Mouse (Mus musculus) C2C12 (cell line): ENCODE data around the gene 4930438A08Rik. TPM values are rescaled to one million over a fixed set of nuclear protein-coding genes. Genes with fewer than 3 reads are reported as not detected.

Experiments
- H3K27me3 ChIP-seq: one replicate; pipeline ENCODE4 v1.6.1; 2011; ENCODE audit not compliant: control insufficient read depth, insufficient read depth, insufficient read length
- H3K36me3 ChIP-seq: one replicate; pipeline ENCODE4 v1.6.1; 2011; ENCODE audit not compliant: control insufficient read depth, insufficient read depth
- H3K4me3 ChIP-seq: one replicate; pipeline ENCODE4 v1.5.1; 2011; ENCODE audit warnings: mild to moderate bottlenecking, control low read depth; ENCODE audit not compliant: poor library complexity, insufficient read depth, severe bottlenecking
- H3K79me2 ChIP-seq: one replicate; pipeline ENCODE4 v1.6.1; 2011; ENCODE audit not compliant: control insufficient read depth, insufficient read depth
- H3K79me3 ChIP-seq: one replicate; pipeline ENCODE4 v1.6.1; 2011; ENCODE audit warnings: low read depth, control low read depth
- H3ac ChIP-seq: one replicate; pipeline ENCODE3; 2011; ENCODE audit warnings: low read depth; ENCODE audit not compliant: control insufficient read depth, insufficient read length
- CEBPB ChIP-seq: IDR thresholded peaks from one replicate; pipeline ENCODE4 v1.6.1; 2011; ENCODE audit warnings: low read depth, mild to moderate bottlenecking, control low read depth, moderate library complexity
- CTCF ChIP-seq: IDR thresholded peaks from one replicate; pipeline ENCODE4 v1.5.1; 2011; ENCODE audit not compliant: control insufficient read depth, insufficient read depth, insufficient read length
- FOSL1 ChIP-seq: IDR thresholded peaks from one replicate; pipeline ENCODE4 v1.8.0; 2011; ENCODE audit warnings: mild to moderate bottlenecking, low read length; ENCODE audit not compliant: poor library complexity, insufficient read depth, severe bottlenecking
- MAX ChIP-seq: IDR thresholded peaks from one replicate; pipeline ENCODE4 v1.6.1; 2011; ENCODE audit warnings: mild to moderate bottlenecking, control low read depth
- MYOD1 ChIP-seq: IDR thresholded peaks from one replicate; pipeline ENCODE4 v1.6.1; 2011; ENCODE audit warnings: low read depth; ENCODE audit not compliant: control insufficient read depth, insufficient read length
- MYOG ChIP-seq: IDR thresholded peaks from one replicate; pipeline ENCODE4 v1.6.1; 2011; ENCODE audit not compliant: control insufficient read depth, insufficient read length; ENCODE audit errors: extremely low read depth
- USF1 ChIP-seq: IDR thresholded peaks from one replicate; pipeline ENCODE4 v1.6.1; 2011; ENCODE audit warnings: low read depth, mild to moderate bottlenecking, control low read depth, moderate library complexity
- polyA plus RNA-seq: library from polyadenylated mRNA; unstranded; fragments of >200 nt; fragmentation: generic; extraction: Trizol; gene quantifications from one replicate; pipeline ENCODE4 v1.2.1, GENCODE M21; 2012; ENCODE audit warnings: missing spikeins

The 4930438A08Rik gene
- polyA plus RNA-seq, 1 experiment = 0.01 TPM

DNA sequence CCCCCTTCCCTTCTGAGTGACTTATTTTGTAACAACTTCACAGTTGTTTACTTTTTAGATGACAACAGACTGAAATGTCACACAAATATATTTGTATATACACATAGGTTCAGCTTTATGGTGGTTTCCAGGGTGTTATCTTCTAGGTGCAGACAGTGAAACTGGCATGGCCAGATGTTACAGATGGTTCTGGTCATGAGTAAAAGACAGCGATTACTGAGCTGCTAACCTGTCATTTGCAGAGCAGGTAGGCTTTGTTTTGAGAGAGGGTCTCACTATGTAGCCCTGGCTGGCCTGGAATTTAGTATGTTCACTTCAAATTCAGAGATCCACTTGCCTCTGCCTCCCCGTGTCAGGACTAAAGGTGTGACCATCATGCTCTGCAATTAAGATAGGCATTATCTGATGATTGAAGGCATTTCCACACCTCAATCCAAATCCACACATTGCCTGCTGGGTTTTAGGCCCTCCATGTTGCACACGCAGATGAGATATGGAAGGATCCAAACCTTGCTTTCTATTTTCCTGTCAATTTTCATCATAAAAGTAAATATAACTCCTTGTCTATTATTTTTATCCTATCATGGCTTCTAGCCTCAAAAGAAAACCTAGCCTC is 50.1 kb downstream of the 4930438A08Rik start:
- H3K36me3 ChIP-seq = peaks cover 21% of the 10 kb centered on the region
- peaks cover 37% of the 10 kb centered on the region for H3K79me3 ChIP-seq
- no peak overlapping the region for H3ac ChIP-seq
- no peak for TF ChIP-seq CEBPB
- TF ChIP-seq MYOG = no peak
- no peak for TF ChIP-seq MAX
- no peak for TF ChIP-seq MYOD1
- TF ChIP-seq CTCF = no peak
- no peak for TF ChIP-seq FOSL1
- no peak for TF ChIP-seq USF1
- H3K79me2 ChIP-seq = peaks cover 60% of the 10 kb centered on the region
- no peaks in the 10 kb centered on the region for H3K27me3 ChIP-seq
- H3K4me3 ChIP-seq = no peak overlapping the region

DNA sequence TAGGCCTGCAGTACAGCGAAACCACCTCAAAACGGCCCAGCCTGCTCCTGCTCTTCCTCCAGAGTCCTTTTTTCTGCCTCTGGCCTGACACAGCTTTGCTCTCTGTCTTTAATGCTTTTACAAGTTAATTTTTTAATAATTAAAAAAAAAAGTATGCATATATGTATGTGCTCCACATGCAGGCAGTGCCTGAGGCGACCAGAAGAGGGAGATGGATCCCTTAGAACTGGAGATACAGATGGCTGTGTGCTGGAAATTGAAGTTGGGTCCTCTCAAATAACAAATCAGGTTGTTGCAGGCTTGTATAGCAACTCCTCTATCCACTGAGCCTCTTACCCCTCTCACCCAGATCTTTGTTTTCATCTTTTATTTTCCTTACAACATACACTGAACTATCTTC is 52.2 kb downstream of the 4930438A08Rik start:
- Histone ChIP-seq H3K4me3 (no peak overlapping the region), H3K36me3 (peaks cover 16% of the 10 kb centered on the region), H3K79me2 (peaks cover 61% of the 10 kb centered on the region), H3K79me3 (peaks cover 42% of the 10 kb centered on the region), H3ac (no peak overlapping the region), H3K27me3 (no peaks in the 10 kb centered on the region)
- TF ChIP-seq CEBPB = no peak
- TF ChIP-seq FOSL1 = no peak
- no peak for TF ChIP-seq MYOD1
- no peak for TF ChIP-seq CTCF
- TF ChIP-seq MAX = no peak
- no peak for TF ChIP-seq USF1
- TF ChIP-seq MYOG = no peak

DNA sequence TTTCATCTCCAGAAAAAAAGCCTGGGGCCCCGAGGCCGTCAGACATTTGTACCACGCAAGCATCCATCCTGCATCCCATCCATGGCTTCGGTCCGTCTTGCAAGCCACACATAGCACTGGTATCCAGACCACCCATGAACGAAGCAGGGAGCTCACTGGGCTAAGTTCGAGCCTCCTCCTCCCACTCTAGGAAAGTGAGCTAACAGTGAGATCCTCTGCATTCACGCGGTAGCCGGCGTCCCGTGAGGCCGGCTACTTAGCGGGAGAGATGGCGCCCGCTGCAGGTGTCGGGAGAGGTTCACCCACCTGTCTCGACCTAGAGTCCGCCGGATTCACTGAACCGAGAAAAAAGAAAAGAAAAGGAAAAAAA is 55.3 kb downstream of the 4930438A08Rik start:
- Histone ChIP-seq H3ac (peak overlapping the region; percentile 92), H3K4me3 (peak overlapping the region; percentile 93), H3K79me2 (peaks cover 78% of the 10 kb centered on the region), H3K36me3 (peaks cover 29% of the 10 kb centered on the region), H3K79me3 (peaks cover 54% of the 10 kb centered on the region), H3K27me3 (no peaks in the 10 kb centered on the region)
- TF ChIP-seq MYOD1 (no peak), CTCF (no peak), CEBPB (no peak), MYOG (no peak), FOSL1 (no peak)

DNA sequence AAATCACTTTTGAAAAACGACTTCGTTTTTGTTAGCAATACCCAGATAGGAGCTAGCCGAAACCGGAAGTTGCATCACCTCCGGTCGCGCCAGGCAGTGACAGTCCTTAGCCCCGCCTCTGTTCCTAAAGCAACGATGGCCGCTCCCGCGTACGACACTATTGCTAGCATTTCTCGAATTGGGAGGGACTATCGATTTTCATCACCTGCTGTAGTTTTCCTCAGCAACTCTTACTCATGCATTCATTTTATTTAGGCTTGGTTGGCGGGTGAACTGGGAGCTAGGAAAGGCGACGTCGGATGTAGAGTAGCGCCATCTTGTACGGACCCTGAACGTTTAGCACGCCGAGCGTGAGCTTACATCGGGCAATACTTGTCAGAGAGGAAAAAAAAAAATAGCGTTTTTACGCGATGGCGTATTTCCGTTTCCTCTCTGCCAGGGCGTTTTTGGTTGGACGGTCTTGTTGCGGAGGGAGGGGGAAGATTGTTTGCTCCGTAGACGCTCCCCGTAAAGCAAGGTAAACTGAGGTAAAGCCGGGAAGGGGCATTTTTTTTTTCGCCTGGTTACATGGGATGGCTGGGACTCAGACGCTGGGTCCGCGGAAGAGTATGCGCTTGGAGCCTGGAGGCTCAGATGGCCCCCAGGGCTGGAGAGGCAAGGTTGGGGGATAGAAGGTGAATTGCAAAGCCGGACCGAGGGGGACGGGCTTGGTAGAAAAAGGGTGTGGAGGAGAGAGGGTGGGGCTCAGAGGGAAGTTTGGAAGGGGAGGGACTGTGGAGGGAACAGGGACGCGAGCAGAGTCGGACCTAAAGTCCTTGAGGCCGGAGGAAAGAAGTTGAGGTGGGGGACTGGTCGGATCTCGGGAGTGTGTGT is 55.9 kb downstream of the 4930438A08Rik start, which contains the start of the genes Zfp672 and Sh3bp5l:
Gene Zfp672, minus strand, starts transcription at position 64 of the 873 bp plus-strand sequence.
Gene Sh3bp5l, plus strand, starts transcription at position 449 of the 873 bp plus-strand sequence.
- Histone ChIP-seq H3K36me3 (peaks cover 29% of the 10 kb centered on the region), H3K27me3 (no peaks in the 10 kb centered on the region)
- TF ChIP-seq CEBPB = peak; percentile 92
- TF ChIP-seq MAX = peak; percentile 19
- no peak for TF ChIP-seq CTCF

DNA sequence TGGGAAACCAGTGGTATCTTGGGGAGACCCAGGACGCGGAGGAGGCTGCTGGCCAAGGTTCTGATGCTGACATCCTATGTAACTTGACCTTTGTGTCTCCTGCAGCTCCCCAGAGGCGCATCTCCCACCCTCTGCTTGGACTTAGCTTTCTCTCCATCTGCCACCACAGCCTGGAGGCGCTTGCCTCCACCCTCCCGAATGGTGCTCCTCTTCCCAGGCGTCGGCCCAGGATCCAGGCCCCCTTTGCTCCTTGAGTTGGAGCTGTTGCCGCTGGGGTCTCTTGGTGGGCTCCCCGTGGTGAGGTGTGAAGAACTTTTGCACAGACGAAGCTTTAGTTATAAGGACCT is 56.5 kb downstream of the 4930438A08Rik start:
- peak overlapping the region; percentile 93 for H3K4me3 ChIP-seq
- no peak for TF ChIP-seq MYOG
- TF ChIP-seq MAX = no peak
- TF ChIP-seq CTCF = no peak
- TF ChIP-seq MYOD1 = no peak
- TF ChIP-seq USF1 = no peak
- TF ChIP-seq FOSL1 = no peak
- no peaks in the 10 kb centered on the region for H3K27me3 ChIP-seq
- peaks cover 88% of the 10 kb centered on the region for H3K79me2 ChIP-seq
- peaks cover 32% of the 10 kb centered on the region for H3K36me3 ChIP-seq
- H3ac ChIP-seq = peak overlapping the region; percentile 80
- peaks cover 58% of the 10 kb centered on the region for H3K79me3 ChIP-seq

More for the DNA sequence above, 55.9 kb downstream of the 4930438A08Rik start, which contains the start of the genes Zfp672 and Sh3bp5l:
- Histone ChIP-seq H3K79me3 (peaks cover 56% of the 10 kb centered on the region), H3ac (peak within 1 kb of the TSS; percentile 92), H3K79me2 (peaks cover 83% of the 10 kb centered on the region), H3K4me3 (peak within 1 kb of the TSS; percentile 93)

DNA sequence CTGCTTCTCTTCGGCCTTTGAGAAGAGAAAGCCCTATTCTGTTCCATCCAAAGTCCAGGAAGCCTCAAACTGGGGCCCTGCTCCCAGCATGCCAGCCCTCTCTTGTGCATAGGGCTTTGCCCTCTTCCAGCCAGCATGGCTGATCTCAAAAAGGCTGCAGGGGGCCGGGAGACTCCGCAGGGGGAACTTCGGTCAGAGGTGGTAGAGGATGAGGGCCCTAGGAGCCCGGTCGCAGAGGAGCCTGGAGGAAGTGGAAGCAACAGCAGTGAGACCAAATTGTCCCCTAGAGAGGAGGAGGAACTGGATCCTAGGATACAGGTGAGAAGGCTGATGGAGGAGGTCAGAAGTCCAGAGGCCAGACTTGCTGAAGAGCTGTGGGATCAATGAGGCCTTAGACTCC is 56.9 kb downstream of the 4930438A08Rik start:
- peaks cover 31% of the 10 kb centered on the region for H3K36me3 ChIP-seq
- no peaks in the 10 kb centered on the region for H3K27me3 ChIP-seq
- TF ChIP-seq CEBPB = no peak
- no peak for TF ChIP-seq MYOD1
- no peak for TF ChIP-seq MYOG
- TF ChIP-seq CTCF = no peak
- TF ChIP-seq FOSL1 = no peak
- TF ChIP-seq MAX = no peak
- TF ChIP-seq USF1 = no peak
- peak overlapping the region; percentile 93 for H3K4me3 ChIP-seq
- H3K79me2 ChIP-seq = peaks cover 91% of the 10 kb centered on the region
- peaks cover 61% of the 10 kb centered on the region for H3K79me3 ChIP-seq
- peak overlapping the region; percentile 80 for H3ac ChIP-seq
